Mouse (Mus musculus) B cell, adult 2 months (primary cell): ENCODE results near the gene Aldob.

ENCODE experiments used
- DNase-seq, 2 experiments: peaks; one replicate each; pipeline ENCODE4 v3.0.0; 2022

Gene Aldob

GRCm38 (mm10) chr4:49549383-49549782, at the start of gene Aldob:
Aldob (minus strand) TSS chr4:49549546.
- no peak for DNase-seq

DNA sequence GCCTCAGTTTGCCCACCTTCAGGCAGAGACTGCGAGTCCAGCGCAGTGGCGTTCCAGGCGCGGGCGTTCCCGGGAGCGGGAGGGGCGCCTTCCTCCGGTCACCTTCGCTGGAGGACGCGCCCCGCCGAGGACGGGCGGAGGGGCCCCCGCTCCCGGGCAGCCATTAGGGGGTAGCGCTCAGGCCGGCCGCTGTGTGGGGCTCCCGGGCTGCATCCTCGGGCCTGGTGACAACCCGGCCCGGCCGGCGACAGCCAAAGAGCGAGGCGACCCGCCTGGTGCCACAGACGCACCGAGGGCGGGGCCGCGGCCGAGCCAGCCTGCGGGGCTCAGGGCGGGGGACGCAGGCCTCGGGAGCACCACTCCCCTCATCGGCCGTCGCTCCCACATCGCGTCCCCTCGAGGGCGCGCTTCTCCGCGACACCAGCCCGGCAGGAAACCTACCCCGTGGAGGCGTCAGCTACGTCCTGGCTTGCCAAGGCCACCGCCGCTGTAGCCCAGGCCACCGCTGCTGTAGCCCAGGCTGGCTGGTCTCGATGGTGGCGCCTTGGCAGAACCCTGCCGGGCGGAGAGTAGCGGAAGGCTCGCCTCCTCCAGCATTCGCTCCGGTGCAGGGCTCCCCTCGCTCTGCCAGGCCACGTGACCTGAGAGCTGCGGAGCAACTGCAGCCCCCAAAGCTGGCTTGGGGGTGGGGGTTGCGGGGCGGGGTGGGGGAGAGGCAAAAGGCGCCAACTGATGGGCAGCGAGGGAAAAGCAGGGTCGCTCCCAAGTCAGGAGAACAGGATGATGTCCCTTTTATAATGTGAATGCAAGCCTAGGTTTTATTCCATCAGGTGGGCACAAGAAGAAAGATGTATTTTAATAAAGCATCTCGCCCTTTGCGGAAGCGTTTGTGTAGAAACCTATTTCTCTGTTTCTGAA, 48.1 kb upstream of the Aldob start, which contains the start of gene Tmem246:
Gene Tmem246 (minus strand): TSS at position 694 of the 918 bp plus-strand sequence.
- DNase-seq: no peak

- no peak for DNase-seq
Measured at GRCm38 (mm10) chr4:49596846-49597182, 47.5 kb upstream of the Aldob start.

DNA sequence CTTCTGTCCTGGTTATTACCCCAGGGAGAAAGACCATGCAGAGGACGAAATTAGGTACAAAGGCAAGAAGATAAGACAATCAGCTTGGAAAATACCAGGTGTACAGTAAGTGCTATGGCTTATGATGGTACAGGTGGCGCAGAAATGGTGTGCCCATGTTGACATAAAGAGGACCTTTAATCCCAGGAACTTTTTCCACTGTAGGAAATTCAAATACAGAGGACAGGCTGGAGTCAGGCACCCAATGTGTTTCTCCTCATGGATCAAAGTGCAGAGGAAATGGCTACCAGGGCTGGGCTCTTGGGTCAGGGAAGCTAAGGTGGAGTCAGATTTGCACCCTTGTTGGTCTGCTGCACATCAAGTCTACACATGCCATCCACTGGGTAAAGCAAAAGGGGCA, 40.8 kb upstream of the Aldob start:
- no peak for DNase-seq

DNA sequence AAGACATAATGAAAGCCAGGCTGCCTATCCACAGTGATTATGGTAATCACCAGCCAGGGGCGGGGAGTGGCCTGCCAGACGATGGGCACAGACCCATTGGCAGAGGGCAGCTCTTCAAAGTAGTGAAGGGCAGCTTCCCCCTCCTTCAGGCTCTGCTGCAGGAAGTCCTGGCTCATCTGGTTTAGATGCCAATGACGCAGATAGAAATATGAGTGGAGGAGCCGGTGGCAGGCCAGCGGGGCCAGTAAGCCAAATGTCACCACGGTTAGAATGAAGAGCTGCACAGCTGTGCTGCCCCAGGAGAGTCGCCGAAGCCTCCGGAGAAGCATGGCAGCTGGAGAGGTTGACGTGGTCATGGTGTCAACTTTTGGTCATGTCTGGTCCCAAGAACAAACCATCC, 37.5 kb upstream of the Aldob start:
- no peak for DNase-seq

GRCm38 (mm10) chr4:49585524-49586101, 36.3 kb upstream of the Aldob start:
- no peak for DNase-seq

DNA sequence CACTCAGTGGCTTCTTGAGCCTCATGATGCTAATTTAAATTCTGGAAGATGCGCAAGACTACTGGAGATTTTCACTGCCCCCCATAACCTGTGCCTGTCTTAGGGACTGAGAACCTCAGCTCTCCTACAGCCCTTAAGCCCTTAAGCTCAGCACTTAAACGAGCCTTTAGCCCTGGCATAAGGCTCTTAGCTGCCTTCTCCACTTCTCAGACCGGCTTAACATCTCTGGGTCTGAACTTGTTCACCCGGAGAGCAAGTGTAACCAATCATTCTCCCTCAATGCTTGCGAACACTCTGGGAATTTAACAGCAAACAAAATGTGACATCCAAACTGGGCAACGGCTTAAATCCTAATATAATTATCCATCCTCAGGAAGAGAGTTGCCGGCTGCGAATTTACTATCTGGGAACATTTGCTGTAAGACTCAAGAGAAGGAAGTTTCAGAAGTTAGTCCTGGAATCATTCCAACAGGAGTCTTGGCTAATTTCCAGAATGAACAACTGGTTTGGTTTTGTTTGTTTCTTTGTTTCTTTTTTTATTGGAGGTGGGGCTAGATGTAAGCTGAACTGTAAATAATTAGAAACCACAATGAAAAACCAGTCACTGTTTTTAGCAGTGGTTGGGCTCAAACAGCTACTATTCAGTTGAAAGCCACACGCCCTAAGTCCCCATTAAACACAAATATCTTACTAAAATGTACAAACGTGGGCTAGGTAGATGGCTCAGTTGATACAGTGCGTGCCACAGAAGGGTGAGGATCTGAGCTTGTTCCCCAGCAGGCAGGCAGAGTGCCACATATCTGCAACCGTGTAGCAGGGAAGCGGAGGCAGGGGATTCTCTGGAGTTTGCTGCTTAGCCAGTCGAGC, 34.9 kb upstream of the Aldob start:
- no peak for DNase-seq

- no peak for DNase-seq
Measured at GRCm38 (mm10) chr4:49581256-49581655, 31.9 kb upstream of the Aldob start.

- DNase-seq: no peak
Measured at GRCm38 (mm10) chr4:49572194-49572593, 22.8 kb upstream of the Aldob start.

DNA sequence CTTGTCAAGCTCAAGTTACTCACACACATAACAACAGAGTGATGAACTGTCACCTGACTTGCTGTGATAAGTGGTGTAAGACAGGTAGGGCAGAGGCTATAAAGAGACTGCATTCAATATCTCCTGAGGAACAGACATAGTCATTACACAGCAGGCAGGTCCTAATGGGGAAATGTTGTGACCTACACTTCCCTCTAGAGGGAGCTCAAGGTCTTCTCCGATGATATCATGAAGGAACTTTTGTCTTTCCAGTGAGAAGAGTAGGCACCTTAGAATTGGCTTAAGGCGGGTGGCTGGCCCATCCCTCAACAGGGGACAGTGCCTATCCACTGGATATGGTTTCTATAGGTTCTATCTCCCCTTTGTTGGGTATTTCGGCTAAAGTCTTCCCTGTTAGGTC, 18.3 kb upstream of the Aldob start:
- DNase-seq: peak; percentile 50 to 58

- DNase-seq: no peak
Measured at GRCm38 (mm10) chr4:49559915-49560772, 10.8 kb upstream of the Aldob start.

DNA sequence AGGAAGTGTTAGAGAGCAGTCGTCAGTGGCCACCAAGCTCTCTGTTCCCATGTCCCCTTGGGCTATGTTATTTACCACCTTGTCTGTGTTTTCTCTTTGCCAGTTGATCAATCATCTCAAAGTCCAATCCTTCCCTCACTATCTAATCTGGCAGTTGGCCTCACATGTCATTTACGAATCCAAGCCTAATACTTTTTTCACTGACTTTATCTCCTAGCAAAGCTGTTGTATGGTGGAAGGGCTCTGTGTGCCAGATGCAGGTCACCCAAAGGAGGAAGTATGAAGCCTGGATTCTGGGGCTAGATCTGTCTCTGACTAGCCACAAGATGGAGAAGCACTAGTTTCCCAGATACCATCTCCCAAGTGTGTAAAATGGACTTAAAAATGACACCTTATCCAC, 8.8 kb upstream of the Aldob start:
- no peak for DNase-seq

GRCm38 (mm10) chr4:49557375-49557774, 8.0 kb upstream of the Aldob start:
- no peak for DNase-seq

- DNase-seq: no peak
Measured at GRCm38 (mm10) chr4:49553380-49553779, 4.0 kb upstream of the Aldob start.

DNA sequence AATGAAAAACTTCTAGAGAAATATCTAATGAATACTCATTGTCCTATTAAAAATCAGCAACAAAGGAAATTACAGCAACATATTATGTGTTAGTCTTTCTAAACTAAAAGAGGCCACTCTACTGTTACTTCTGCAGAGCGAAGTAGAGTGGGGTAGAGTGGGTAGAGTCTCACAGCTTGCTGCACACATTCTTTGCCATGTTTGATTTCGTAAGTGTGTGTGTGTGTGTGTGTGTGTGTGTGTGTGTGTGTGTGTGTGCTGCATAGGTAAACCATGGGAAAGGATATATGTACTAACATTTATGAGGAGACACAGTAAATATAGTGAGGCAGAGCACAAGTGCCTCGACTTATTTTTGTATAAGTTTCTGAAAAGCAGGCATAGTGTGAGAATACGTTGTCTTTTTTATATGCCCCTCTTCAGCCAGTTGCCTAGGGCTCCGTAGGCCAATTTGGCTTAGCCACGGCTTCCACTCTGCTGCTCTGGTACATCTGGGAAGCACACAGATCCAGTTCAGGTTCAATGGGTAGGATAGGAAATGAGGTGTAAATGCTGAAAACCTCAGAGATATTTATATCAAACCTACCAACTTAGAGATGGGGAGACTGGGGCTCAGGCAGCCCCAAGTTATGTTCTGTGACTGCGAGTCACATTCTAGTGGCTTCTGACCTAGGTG, 1.7 kb downstream of the Aldob start:
- DNase-seq: no peak

DNA sequence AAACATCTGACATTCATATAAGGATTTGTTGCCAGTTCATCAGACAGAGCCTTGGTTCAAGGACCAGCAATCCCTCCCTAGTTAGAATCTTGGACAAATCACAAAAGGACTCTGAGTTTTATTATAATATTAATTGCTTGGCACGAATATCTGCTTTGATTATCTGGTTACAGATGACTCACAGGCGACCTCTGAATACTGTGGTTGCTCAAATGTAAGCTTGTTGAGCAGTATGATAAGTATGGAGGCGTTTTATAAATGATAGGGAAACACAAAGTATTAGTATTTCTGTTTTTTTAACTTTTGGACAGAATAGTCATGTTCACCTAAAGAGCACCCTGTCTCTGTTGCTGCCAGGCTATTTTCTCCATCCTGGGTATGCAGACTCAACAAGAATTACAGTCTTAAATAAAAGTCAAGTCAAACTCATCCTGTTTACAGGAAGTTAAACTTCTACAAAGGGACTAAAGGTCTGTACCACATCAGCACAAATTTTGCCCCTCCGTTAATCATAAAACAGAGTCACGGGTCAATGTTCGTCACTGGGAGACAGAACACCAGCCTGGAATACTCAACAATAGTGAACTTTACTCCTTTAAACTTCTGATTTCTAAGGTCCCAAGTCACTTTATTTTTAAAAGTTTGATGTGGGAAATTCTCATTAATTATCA, 2.3 kb downstream of the Aldob start:
- DNase-seq: no peak

GRCm38 (mm10) chr4:49546026-49546425, 3.3 kb downstream of the Aldob start:
- no peak for DNase-seq

- no peak for DNase-seq
Measured at GRCm38 (mm10) chr4:49540966-49541365, 8.4 kb downstream of the Aldob start.

DNA sequence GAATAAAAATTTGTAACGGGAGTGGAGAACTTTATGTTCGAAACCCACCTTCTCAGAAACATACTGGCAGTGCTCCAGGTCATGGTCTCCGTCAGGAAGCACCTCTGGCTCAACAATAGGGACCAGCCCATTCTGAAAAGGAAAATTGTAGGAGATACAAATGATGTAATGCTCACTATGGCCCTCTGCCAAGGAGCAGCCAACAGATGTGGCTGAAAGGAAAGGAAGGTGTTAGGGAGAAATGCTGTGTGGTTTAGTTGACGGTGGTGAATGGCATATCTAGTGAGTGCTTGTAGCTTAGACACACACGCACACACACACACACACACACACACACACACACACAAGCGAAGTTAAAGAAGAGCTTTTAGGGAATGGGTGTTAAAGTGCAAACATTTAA, 9.7 kb downstream of the Aldob start:
- no peak for DNase-seq

DNA sequence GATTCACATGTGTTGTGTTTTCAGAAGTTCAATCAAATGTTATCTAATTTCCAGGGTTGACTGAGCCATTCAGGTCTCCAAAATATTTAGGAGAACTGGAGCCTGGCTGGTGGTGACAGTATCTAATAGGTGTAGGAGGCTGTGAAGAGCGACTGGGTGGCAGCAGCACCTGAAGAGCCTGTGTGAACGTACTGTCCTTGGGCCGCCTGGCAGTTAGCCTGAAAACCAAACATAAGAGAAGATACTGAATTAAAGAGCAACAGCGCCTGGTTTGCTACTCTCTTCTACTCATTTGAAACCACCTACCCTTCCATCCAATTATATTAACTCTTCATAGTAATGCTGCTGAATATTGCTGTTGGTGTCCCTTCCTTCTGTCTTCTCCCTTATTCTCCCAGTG, 12.7 kb downstream of the Aldob start:
- no peak for DNase-seq

DNA sequence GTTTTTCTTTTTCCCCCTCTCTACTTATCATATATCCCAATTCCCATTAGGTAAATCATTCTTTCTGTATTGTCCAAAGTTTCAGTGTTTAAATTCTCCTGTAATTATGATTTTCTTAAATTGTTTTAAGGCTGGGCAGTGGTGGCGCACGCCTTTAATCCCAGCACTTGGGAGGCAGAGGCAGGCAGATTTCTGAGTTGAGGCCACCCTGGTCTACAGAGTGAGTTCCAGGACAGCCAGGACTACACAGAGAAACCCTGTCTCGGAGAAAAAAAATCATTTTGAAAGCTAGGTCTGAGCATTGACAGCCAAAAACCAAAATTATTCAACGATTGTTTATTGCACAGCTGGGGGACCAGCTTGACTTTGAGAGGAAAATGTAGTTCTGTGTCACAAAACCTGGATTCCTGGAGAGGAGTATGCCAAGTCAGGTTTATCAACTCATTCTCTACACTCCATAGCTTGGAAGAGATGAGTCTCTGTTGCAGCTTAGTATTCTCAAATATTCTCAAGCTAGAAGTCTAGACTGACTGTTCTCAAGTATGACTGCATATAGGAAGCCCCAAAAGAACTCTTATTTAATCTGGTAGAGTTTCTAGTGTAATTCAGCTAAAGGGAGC, 13.6 kb downstream of the Aldob start:
- no peak for DNase-seq
